Comparison of ENCODE assay signal across 13 mouse cellular contexts in genomic region chr11:113232049-113232448, GRCm38 (mm10).
DNase-seq lines count a peak whose midpoint lies in the region; ATAC-seq and TF ChIP-seq lines count a peak whose summit lies in the region.
"Had no signal": no experiment of that assay in that cellular context is flagged by ENCODE, and none has a peak within 500 bp of the region (broad histone marks: within the 10 kb centered on the region; RNA-seq: fewer than 3 reads in every experiment).

No protein-coding gene starts in this region.

- no peak overlapping the region for H3K4me2 ChIP-seq in heart, embryonic 16.5 days (ENCODE audit: low read depth, low read length)
- H3K4me2 ChIP-seq in forebrain, embryonic 11.5 days (ENCODE audit: low read depth, low read length, severe bottlenecking) = no peak overlapping the region
- H3K4me2 ChIP-seq: liver, embryonic 15.5 days had no signal

- intact Hi-C loops in heart, postnatal 10 days (cut with DNase I) = no loop called here
- intact Hi-C loops in gastrocnemius, postnatal 36 days (cut with DNase I) = no loop called here

- TF ChIP-seq CTCF in layer of hippocampus, adult 2 months (conservative IDR thresholded peaks at IDR 0.05) = no peak

- no peak overlapping the region for H3K9ac ChIP-seq in heart, embryonic 16.5 days (ENCODE audit: low read length)
- H3K9ac ChIP-seq in forebrain, embryonic 11.5 days (ENCODE audit: low read length) = no peak overlapping the region
- H3K9ac ChIP-seq: liver, embryonic 15.5 days had no signal

- H3K4me1 ChIP-seq in heart, embryonic 16.5 days (ENCODE audit: control insufficient read depth, insufficient read depth, low read length) = no peaks in the 10 kb centered on the region
- peaks cover 10% of the 10 kb centered on the region; the same call in 1 of the 2 replicates for H3K4me1 ChIP-seq in forebrain, embryonic 11.5 days (replicated peaks; ENCODE audit: control insufficient read depth, insufficient read depth, low read length)
- peaks cover 26% of the 10 kb centered on the region for H3K4me1 ChIP-seq in limb, embryonic 10.5 days
- H3K4me1 ChIP-seq: liver, embryonic 15.5 days; megakaryocyte, embryonic 14.5 days had no signal

- no peaks in the 10 kb centered on the region for H3K27me3 ChIP-seq in heart, embryonic 16.5 days (ENCODE audit: control insufficient read depth, insufficient read depth, low read length)
- no peaks in the 10 kb centered on the region; the same call in 1 of the 2 replicates for H3K27me3 ChIP-seq in forebrain, embryonic 11.5 days (ENCODE audit: control insufficient read depth, insufficient read depth, low read length)
- H3K27me3 ChIP-seq in limb, embryonic 10.5 days (ENCODE audit: low read depth, poor library complexity, severe bottlenecking) = peaks cover 4% of the 10 kb centered on the region; the same call in 1 of the 2 replicates
- H3K27me3 ChIP-seq: liver, embryonic 15.5 days had no signal

- DNase-seq in heart, postnatal 10 days = no peak
- DNase-seq in ZHBTc4 (ENCODE audit: low read depth, low spot score) = peak; percentile 20
- DNase-seq in forebrain, embryonic 11.5 days (ENCODE audit: low spot score) = no peak
- no peak for DNase-seq in limb, embryonic 10.5 days (ENCODE audit: low spot score)
- DNase-seq in urinary bladder, postnatal 36 days (ENCODE audit: low spot score in 2 of 2) = no peak
- DNase-seq in layer of hippocampus, adult 2 months (ENCODE audit: low spot score in 2 of 2) = no peak
- DNase-seq in gastrocnemius, postnatal 36 days = no peak
- DNase-seq: adrenal gland, adult 8-10 months; cerebellum, adult 18-20 months had no signal

- ATAC-seq in heart, embryonic 16.5 days (replicated peaks; ENCODE audit: extremely low read depth, insufficient read depth, low FRiP score) = 0 out of 2 replicates have a peak, but pooled peaks have one; percentile 23
- 0 out of 2 replicates have a peak, but pooled peaks have one; percentile 36 for ATAC-seq in forebrain, embryonic 11.5 days (replicated peaks; ENCODE audit: low FRiP score)

- no peak overlapping the region for H3K4me3 ChIP-seq in heart, embryonic 16.5 days (ENCODE audit: low read length)
- no peak overlapping the region for H3K4me3 ChIP-seq in forebrain, embryonic 11.5 days (ENCODE audit: low read depth, low read length)
- H3K4me3 ChIP-seq in limb, embryonic 10.5 days = no peak overlapping the region
- H3K4me3 ChIP-seq in layer of hippocampus, adult 2 months = no peak overlapping the region
- H3K4me3 ChIP-seq: erythroblast, embryonic 14.5 days; liver, embryonic 15.5 days; megakaryocyte, embryonic 14.5 days had no signal

- 27% methylated on average over 6 of the region's 6 CpGs for WGBS in heart, embryonic 16.5 days
- 10% methylated on average over 6 of the region's 6 CpGs for WGBS in forebrain, embryonic 11.5 days
- 34% methylated on average over 6 of the region's 6 CpGs for WGBS in limb, embryonic 10.5 days

- no peak overlapping the region for H3K27ac ChIP-seq in heart, embryonic 16.5 days (ENCODE audit: low read length)
- no peak overlapping the region for H3K27ac ChIP-seq in forebrain, embryonic 11.5 days (ENCODE audit: low read depth, low read length)
- peak overlapping the region; percentile 64; the same call in 1 of the 2 replicates for H3K27ac ChIP-seq in limb, embryonic 10.5 days
- H3K27ac ChIP-seq in layer of hippocampus, adult 2 months = no peak overlapping the region
- H3K27ac ChIP-seq: liver, embryonic 15.5 days had no signal

- no peaks in the 10 kb centered on the region for H3K9me3 ChIP-seq in heart, embryonic 16.5 days (replicated peaks; ENCODE audit: control insufficient read depth, low read length)
- H3K9me3 ChIP-seq in forebrain, embryonic 11.5 days (ENCODE audit: control insufficient read depth, low read length) = no peaks in the 10 kb centered on the region
- no peaks in the 10 kb centered on the region for H3K9me3 ChIP-seq in limb, embryonic 10.5 days (replicated peaks)
- H3K9me3 ChIP-seq: liver, embryonic 15.5 days had no signal

- H3K36me3 ChIP-seq in heart, embryonic 16.5 days (ENCODE audit: control insufficient read depth, insufficient read depth) = no peaks in the 10 kb centered on the region
- H3K36me3 ChIP-seq in forebrain, embryonic 11.5 days (ENCODE audit: control insufficient read depth, insufficient read depth, low read length) = no peaks in the 10 kb centered on the region
- no peaks in the 10 kb centered on the region for H3K36me3 ChIP-seq in limb, embryonic 10.5 days
- H3K36me3 ChIP-seq: liver, embryonic 15.5 days had no signal
